Mouse (Mus musculus) midbrain, embryonic 10.5 days (tissue): ENCODE results near the gene Scd1. TPM values are rescaled to one million over a fixed set of nuclear protein-coding genes. Genes with fewer than 3 reads are reported as not detected.

Experiments
- polyA plus RNA-seq: library from polyadenylated mRNA; unstranded; fragments of >200 nt; fragmentation: Nextera tagmentation; extraction: Ambion mirVana; gene quantifications from 2 replicates; pipeline ENCODE4 v1.2.1, GENCODE M21; 2016

Gene Scd1
- polyA plus RNA-seq, 1 experiment from 2014 or later, result 21.6 TPM

Other genes with a start within 250 kb of the Scd1 start
- gene Pkd2l1, start 215.4 kb downstream of the Scd1 start, polyA plus RNA-seq, result 0.15 TPM in 1 of 2 replicates, not detected in the other
- 0.17 and 0.30 TPM in 2 replicates for gene Scd3, start 204.6 kb downstream of the Scd1 start, polyA plus RNA-seq
- gene Scd2, start 114.2 kb downstream of the Scd1 start, polyA plus RNA-seq, result 326 and 382 TPM in 2 replicates
- 0.06 TPM in 1 of 2 replicates, not detected in the other for gene Scd4, start 74.8 kb downstream of the Scd1 start, polyA plus RNA-seq
- gene Wnt8b, start 85.6 kb upstream of the Scd1 start, polyA plus RNA-seq, result 21.2 and 27.7 TPM in 2 replicates
- gene Sec31b, start 138.0 kb upstream of the Scd1 start, polyA plus RNA-seq, result 0.58 and 0.91 TPM in 2 replicates
- gene Gm20538, start 145.0 kb upstream of the Scd1 start, polyA plus RNA-seq, result not detected in 2 replicates
- gene Ndufb8, start 147.6 kb upstream of the Scd1 start, polyA plus RNA-seq, result 610 and 632 TPM in 2 replicates
- 42.1 and 47.9 TPM in 2 replicates for gene Hif1an, start 155.0 kb upstream of the Scd1 start, polyA plus RNA-seq